Mouse (Mus musculus) urinary bladder, adult 18-20 months (tissue): Measurements from ENCODE around the gene Khdc1b.
"Not testable (repeated sequence)": the region's sequence is repeated elsewhere in the genome, so short reads cannot be mapped to it uniquely, and the experiment has no call there.

Experiments used
- DNase-seq, 2 experiments: peaks; one replicate each; pipeline ENCODE4 v3.0.0; 2022; ENCODE audit warnings: low spot score in 2 of 2, mixed read lengths in 2 of 2

Khdc1b gene

DNA sequence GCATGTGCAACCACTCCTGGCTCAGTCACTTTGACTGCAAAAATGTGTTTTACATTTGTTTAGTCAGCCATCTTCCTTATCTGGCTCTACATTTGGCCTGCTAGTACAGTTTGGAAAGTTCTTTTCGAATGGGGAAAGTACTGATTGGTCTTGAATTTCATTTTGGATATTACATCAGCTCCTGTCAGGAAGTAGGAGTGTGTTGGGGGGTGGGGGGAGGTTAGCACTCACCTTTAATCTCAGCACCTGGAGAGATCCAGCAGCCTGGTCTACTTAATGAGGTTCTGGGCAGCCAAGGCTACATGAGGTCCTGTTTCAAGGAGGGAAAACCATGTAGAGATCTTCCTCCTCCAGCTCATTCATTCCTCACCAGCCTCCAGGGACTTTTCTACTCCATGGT is at the start of gene Khdc1b:
Khdc1b (plus strand) TSS at position 301 of the 400 bp plus-strand sequence.
- DNase-seq = no peak

DNA sequence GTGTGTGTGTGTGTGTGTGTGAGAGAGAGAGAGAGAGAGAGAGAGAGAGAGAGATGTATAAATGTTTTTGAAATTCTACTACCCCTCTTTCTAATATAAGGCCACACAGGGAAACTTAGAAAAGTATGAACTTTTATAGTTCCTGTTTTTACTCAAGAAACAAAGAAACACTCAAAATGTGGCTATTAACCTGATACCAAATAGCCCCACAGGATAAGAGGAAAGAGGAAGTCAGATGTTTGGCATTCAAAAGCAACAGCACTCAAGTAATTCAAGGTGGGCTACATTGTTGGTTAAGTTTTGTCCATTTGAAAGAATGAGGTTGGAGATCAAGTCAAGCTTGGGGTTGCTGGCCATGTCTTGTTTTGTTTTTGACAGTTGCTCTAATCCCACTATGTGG is 47.5 kb upstream of the Khdc1b start:
- DNase-seq = no peak

DNA sequence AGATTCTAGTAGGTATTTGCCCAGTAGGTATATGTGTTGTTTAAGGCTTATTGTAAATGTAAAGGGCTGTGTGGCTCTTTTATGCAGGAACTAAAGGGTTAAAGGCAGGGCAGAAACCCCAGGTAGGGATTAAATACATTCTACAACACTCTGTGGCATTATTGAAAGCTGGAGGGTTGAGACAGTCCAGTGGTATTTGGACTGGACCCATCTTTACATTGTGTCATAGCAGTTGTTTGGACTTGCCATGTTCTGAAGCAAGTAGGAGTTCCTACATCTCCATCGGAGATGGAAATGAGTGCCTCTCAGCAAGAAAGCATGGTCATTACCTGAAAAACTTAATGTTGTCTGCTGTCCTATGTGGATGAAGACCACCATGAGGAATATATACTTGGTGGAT is 42.6 kb upstream of the Khdc1b start:
- no peak for DNase-seq

DNA sequence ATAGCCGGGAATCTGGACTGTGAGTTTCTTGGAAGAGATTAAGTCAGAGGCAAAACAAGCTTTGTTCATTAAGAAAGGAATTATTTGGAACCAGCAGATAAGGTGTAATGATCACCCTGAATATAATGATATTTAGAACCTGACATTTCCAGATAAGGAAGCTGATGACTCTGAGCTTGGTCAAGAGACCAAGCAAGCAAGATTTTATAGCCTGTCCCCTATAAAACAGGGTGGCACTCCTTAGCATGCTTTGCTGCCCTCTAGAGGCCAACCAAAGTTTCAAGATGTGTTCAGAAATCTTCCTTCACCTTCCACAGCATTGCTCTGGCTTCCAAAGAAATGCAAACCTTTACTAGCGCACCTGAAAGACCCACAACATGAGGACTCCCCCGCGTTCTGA is 39.1 kb upstream of the Khdc1b start:
- DNase-seq = peak; percentile 12 to 15

DNA sequence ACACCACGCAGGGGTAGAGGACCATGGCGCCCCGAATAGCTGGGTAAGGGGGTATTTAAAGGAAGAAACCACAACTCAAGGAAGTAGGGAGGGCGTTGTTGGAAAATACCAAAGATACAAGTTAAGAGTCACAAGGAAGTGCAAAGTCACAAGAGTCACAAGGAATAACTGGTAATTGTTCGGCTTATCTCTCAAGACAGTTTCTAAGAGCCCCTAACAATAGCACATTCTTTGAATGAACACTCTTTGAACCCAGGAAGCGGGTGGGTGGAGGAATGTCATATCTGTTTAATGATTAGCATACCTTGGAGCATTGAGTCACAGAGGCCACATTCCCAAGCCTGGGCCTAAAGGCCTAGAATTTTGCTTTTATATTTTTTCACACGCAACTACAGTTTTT is 38.6 kb upstream of the Khdc1b start:
- not testable (repeated sequence) for DNase-seq

DNA sequence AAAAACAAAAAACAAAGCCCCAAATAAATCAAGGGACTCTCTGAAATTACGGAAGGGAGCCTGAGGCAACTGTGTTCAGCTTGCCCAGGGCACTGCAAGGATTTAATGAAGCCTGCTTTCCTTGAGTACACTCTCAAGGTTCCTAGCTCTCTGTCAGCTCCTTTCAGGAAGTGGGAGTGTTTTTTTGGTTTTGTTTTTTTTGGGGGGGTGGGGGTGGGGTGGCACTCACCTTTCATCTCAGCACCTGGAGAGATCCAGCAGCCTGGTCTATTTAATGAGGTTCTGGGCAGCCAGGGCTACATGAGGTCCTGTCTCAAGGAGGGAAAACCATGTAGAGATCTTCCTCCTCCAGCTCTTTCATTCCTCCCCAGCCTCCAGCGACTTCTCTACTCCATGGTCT is 34.0 kb upstream of the Khdc1b start, which contains the start of gene Khdc1a:
Khdc1a (plus strand) TSS at position 301 of the 400 bp plus-strand sequence.
- DNase-seq = no peak

DNA sequence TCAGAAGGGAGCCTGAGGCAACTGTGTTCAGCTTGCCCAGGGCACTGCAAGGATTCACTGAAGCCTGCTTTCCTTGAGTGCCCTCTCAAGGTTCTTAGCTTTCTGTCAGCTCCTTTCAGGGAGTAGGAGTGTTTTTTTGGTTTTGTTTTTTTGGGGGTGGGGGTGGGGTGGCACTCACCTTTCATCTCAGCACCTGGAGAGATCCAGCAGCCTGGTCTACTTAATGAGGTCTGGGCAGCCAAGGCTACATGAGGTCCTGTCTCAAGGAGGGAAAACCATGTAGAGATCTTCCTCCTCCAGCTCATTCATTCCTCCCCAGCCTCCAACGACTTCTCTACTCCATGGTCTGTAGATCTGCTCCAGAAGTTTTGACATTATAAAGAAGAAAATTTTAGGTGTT is 15.3 kb upstream of the Khdc1b start, which contains the start of gene Khdc1c:
Khdc1c (plus strand) TSS at position 301 of the 400 bp plus-strand sequence.
- not testable (repeated sequence) for DNase-seq

DNA sequence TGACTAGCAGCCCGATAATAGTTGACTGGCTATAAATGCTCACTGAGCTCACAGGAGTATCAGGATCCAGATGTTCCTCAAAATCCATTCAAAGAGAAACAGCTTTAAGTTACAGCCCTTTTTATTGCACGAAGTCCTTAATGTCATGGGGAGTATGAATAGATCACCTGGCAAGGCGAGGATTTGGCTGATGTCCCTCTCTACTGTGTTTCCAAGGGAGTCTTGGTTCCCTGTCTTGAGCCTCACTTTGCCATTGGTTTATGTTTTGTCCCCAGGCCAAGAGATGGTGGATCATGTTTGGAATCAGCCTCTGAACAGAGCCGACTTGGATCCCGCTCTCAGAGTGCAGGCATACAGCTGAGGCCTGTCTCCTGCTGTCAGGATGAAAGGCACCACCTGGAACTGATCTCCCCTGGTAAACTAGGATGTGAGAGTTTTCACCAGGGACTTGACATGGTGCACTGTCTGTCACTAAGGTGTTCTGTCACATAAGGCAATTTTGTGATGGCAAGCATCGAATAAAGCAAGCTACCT is 7.8 kb downstream of the Khdc1b start:
- no peak for DNase-seq

DNA sequence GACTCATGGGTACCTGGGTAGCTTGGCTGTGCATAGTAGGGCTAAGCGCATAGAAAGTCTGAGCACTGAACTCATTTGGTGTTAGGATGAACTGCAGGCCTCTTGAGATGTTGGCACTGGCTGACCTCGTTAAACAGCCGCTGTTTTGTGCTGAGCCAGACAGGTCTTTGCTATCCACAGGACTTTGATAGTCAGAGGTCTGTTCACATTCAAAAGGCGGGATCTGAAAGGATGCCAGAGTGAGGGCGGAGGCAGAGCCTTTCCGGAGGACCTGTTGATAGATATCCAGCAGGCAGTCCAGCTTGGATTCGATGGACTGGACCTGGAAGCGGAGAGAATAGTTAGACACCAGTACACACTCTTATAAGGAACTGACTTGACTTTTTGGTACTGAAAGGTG is 19.4 kb downstream of the Khdc1b start:
- DNase-seq = no peak

DNA sequence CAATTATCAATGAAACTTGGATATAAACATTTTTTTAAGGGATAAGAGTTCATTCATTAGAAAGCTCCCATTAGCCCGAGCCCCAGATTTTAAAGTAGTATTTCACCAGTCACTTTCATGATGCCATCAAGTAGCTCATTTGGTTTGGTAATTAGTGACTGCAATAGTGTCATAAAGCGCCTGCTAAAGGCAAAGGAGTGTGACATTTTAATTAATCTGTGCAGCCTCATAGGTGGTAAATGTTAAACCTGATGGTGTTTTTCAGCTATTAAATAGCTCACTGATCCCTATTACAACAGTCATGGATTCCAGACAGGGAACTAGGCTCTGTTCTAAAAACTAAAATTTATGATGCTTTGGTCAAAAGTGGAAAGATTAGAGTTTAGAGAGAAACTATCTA is 23.9 kb downstream of the Khdc1b start:
- DNase-seq = no peak

DNA sequence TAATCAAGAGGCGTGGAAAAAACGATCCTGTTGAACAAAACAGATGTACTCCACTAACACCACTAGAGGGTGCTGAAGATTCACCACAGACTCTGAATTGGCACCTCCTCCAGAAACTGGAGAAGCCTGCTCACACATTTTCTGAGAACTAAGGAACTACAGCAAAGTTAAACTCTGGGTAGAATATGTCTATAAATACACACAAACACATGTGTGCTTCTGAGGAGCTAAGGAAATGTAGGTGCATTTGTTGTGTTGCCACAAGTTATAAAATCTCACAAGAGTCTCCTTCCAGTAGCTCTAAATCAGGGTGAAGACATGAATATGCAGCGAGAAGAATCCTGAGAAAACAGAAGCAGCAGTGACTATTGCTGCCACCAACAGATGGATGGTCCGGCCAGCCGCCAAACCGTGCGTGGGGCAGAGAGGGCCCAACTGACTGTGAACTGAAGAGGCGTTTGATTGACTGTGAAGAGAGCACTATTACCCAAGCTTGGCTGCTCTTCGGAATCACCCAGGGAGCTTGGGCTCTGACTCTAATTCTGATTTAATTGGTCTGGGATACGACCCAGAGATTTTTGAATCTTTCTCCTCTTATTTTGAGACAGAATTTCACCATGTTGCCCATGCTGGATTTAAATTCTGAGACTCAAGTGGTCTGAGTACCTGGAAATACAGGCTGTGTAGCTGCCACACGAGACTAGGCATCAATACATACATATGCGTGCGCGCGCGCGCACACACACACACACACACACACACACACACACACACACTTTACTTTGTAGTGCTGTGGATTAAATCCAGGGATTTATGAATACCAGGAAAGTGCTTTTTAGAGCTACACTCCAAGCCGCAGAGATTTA is 28.2 kb downstream of the Khdc1b start:
- DNase-seq = peak; percentile 3 to 20

DNA sequence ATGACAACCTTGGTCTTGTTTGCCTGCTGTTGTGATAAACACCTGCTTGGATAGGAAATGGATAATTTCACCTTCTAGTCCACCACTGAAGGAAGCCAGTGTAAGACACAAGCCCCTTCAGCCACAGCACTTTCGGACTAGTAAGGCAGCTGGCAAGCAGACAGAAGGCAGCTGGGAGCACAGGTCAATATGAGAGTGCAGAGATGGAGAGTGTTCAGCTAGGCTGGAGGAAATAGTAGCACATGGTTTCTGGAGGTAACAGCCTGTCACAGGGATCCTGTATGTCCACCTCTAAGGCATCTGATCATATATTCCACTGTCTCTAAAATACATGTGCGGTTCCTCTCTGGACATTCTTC is 28.8 kb downstream of the Khdc1b start:
- no peak for DNase-seq

DNA sequence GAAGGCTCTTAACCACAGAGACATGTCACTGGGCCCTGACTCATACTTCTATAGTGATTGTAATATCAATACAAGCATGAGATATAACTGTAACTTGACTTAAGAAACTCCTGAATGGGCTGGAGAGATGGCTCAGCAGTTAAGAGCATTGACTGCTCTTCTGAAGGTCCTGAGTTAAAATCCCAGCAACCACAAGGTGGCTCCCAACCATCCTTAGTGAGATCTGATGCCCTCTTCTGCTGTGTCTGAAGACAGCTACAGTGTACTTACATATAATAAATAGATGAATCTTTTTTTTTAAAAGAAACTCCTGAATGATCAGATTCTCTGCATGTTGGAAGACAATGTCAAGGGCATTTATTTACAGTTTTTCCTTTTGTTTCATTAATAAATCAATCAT is 36.0 kb downstream of the Khdc1b start:
- no peak for DNase-seq

DNA sequence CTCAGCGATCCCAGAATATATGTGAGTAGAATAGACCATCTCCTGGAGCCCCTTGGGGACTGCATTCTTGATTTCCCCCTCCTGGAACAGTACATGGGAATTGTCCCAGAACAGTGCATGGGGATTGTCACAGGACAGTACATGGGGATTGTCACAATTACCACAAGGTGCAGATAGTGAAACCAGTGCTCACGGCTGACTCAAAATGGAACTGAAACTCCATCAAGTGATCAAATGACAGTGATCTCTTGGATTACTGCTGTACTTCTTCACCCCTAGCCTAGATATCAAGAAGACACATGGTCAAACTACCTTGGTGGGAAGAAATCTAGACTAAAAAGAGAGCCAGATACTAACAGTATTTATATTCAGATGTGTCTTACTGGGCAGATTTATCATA is 42.3 kb downstream of the Khdc1b start:
- DNase-seq = no peak

DNA sequence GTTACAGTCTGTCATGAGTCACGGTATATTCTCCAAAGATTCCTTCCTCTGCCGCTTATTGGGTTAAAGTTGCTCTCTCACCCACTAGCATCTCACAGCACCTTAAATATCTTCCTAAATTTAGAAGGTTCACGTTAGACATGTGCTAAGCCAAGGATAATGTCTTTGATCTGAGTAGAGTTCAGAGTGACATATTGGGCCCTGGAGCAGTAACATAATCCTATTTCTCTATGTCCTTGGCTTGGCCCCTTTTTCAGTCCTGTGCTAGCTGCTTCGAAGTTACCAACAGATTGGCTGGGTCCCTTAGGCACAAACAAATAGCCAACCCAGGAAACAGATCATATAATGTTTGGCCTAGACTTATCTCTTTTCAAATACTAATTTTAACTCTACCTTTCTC is 44.7 kb downstream of the Khdc1b start:
- DNase-seq = no peak

DNA sequence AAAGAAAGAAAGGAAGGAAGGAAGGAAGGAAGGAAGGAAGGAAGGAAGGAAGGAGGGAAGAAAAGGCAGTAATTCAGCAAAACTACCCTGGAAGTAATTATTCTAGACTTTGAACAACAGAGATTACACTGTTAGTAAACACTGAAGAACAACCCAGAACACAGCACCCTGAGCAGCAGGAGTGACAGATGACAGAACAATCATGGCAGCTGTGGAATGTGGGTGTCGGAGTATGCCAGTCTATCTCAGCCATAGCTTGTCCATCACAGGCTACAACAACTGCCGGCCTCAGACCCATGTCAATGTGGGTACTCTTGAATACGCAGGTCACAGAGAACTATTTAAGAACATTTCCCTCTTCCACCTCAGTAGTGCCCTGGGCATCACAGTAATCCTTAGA is 48.3 kb downstream of the Khdc1b start:
- DNase-seq = no peak

DNA sequence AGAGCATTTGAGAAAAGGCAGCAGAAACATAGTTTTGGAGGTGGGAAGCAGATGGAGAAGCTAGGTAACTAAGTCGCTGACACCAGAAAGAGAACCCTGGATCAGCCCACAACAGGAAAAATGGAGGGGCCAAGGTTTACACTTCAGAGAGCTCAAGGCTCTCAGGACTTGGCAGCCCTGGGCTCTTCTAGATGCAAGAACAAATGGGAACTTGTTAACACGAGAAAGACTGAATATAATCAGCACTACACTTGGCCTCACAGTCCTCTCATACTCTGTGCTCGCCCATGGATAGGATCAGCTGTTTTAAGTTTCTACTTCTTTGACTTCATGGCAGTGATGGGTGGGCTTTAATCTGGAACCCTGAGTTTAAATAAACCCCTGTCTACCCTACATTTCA is 51.5 kb downstream of the Khdc1b start:
- no peak for DNase-seq
